Mouse (Mus musculus) forebrain, embryonic 15.5 days (tissue): Measurements from ENCODE around the gene Atp2c2. TPM values are rescaled to one million over a fixed set of nuclear protein-coding genes. Genes with fewer than 3 reads are reported as not detected.

Experiments
- ATAC-seq: fragments of 200-750 bp; cut with Nextera tagmentation; replicated peaks from 2 replicates; pipeline ENCODE4 v1.8.0; 2017; ENCODE audit warnings: mild to moderate bottlenecking, moderate TSS enrichment, moderate library complexity
- H3K27ac ChIP-seq: fragments of 300-500 bp; sonication (generic); replicated peaks from 2 replicates; pipeline ENCODE4 v1.5.1; 2015; ENCODE audit warnings: mild to moderate bottlenecking, inconsistent platforms
- H3K27me3 ChIP-seq: fragments of 300-500 bp; sonication (generic); 2 replicates; pipeline ENCODE4 v1.6.1; 2015; ENCODE audit warnings: inconsistent platforms
- H3K36me3 ChIP-seq: fragments of 300-500 bp; sonication (generic); 2 replicates; pipeline ENCODE4 v1.6.1; 2015; ENCODE audit warnings: mild to moderate bottlenecking, inconsistent platforms
- H3K4me1 ChIP-seq: fragments of 300-500 bp; sonication (generic); 2 replicates; pipeline ENCODE4 v1.6.1; 2015; ENCODE audit warnings: inconsistent platforms
- H3K4me2 ChIP-seq: fragments of 300-500 bp; sonication (generic); replicated peaks from 2 replicates; pipeline ENCODE4 v1.6.1; 2015; ENCODE audit warnings: mild to moderate bottlenecking, inconsistent platforms
- H3K4me3 ChIP-seq: fragments of 300-500 bp; sonication (generic); 2 replicates; pipeline ENCODE4 v1.5.1; 2015; ENCODE audit warnings: mild to moderate bottlenecking, inconsistent platforms
- H3K9ac ChIP-seq: fragments of 300-500 bp; sonication (generic); replicated peaks from 2 replicates; pipeline ENCODE4 v1.6.1; 2015; ENCODE audit warnings: mild to moderate bottlenecking, inconsistent platforms
- H3K9me3 ChIP-seq: fragments of 300-500 bp; sonication (generic); 2 replicates; pipeline ENCODE4 v1.6.1; 2016; ENCODE audit warnings: inconsistent platforms
- WGBS: fragments of 180-500 bp; shearing (Covaris S2); methylation state at CpG from one replicate; pipeline ENCODE4 v1.1.7; 2015; ENCODE audit warnings: mixed read lengths; 5-methylcytosine and 5-hydroxymethylcytosine counted together
- polyA plus RNA-seq: library from polyadenylated mRNA; unstranded; fragments of >200 nt; fragmentation: Nextera tagmentation; extraction: Ambion mirVana; gene quantifications from 2 replicates; pipeline ENCODE4 v1.2.1, GENCODE M21; 2015

Atp2c2 gene
- 0.09 TPM in 1 of 2 replicates, not detected in the other for polyA plus RNA-seq

GRCm38 (mm10) chr8:119699549-119700134 is at the start of gene Atp2c2:
Gene Atp2c2, plus strand, starts transcription at chr8:119700009.
- Histone ChIP-seq H3K9me3 (no peaks in the 10 kb centered on the region), H3K4me1 (peaks cover 5% of the 10 kb centered on the region; the same call in 1 of the 2 replicates)
- 1% methylated on average over 26 of the region's 26 CpGs for WGBS

GRCm38 (mm10) chr8:119651324-119651723 is 48.5 kb upstream of the Atp2c2 start:
- no peak overlapping the region for H3K27ac ChIP-seq
- H3K4me1 ChIP-seq, result no peaks in the 10 kb centered on the region
- no peak overlapping the region for H3K9ac ChIP-seq
- H3K27me3 ChIP-seq, result no peaks in the 10 kb centered on the region
- no peak for ATAC-seq
- 73% methylated on average over 2 of the region's 2 CpGs for WGBS
- H3K4me3 ChIP-seq, result no peak overlapping the region
- H3K4me2 ChIP-seq, result no peak overlapping the region
- no peaks in the 10 kb centered on the region for H3K36me3 ChIP-seq
- no peaks in the 10 kb centered on the region for H3K9me3 ChIP-seq

More at GRCm38 (mm10) chr8:119699549-119700134, at the start of gene Atp2c2:
- Histone ChIP-seq H3K4me3 (no peak within 1 kb of the TSS), H3K4me2 (no peak within 1 kb of the TSS), H3K36me3 (no peaks in the 10 kb centered on the region), H3K27ac (no peak within 1 kb of the TSS), H3K27me3 (peaks cover 35% of the 10 kb centered on the region), H3K9ac (no peak within 1 kb of the TSS)
- no peak for ATAC-seq

- 68% methylated on average over 5 of the region's 5 CpGs for WGBS
- H3K4me1 ChIP-seq, result no peaks in the 10 kb centered on the region
- ATAC-seq, result no peak
- no peak overlapping the region for H3K4me3 ChIP-seq
- H3K27me3 ChIP-seq, result no peaks in the 10 kb centered on the region
- no peak overlapping the region for H3K27ac ChIP-seq
- no peaks in the 10 kb centered on the region for H3K36me3 ChIP-seq
- H3K4me2 ChIP-seq, result no peak overlapping the region
- H3K9ac ChIP-seq, result no peak overlapping the region
- no peaks in the 10 kb centered on the region for H3K9me3 ChIP-seq
Measured at GRCm38 (mm10) chr8:119656709-119657464, 42.9 kb upstream of the Atp2c2 start.

GRCm38 (mm10) chr8:119661081-119661480 is 38.7 kb upstream of the Atp2c2 start:
- Histone ChIP-seq H3K9ac (no peak overlapping the region), H3K36me3 (no peaks in the 10 kb centered on the region), H3K27ac (no peak overlapping the region), H3K4me1 (no peaks in the 10 kb centered on the region), H3K4me2 (no peak overlapping the region), H3K4me3 (no peak overlapping the region), H3K9me3 (no peaks in the 10 kb centered on the region), H3K27me3 (no peaks in the 10 kb centered on the region)
- 8% methylated on average over 9 of the region's 9 CpGs for WGBS
- no peak for ATAC-seq

- no peaks in the 10 kb centered on the region for H3K9me3 ChIP-seq
- no peak overlapping the region for H3K9ac ChIP-seq
- no peak overlapping the region for H3K4me3 ChIP-seq
- H3K36me3 ChIP-seq, result no peaks in the 10 kb centered on the region
- H3K27ac ChIP-seq, result no peak overlapping the region
- H3K4me1 ChIP-seq, result no peaks in the 10 kb centered on the region
- 64% methylated on average over 6 of the region's 6 CpGs for WGBS
- no peak for ATAC-seq
- H3K27me3 ChIP-seq, result no peaks in the 10 kb centered on the region
- H3K4me2 ChIP-seq, result no peak overlapping the region
Measured at GRCm38 (mm10) chr8:119661892-119662291, 37.9 kb upstream of the Atp2c2 start.

- H3K9me3 ChIP-seq, result no peaks in the 10 kb centered on the region
- no peaks in the 10 kb centered on the region for H3K4me1 ChIP-seq
- H3K27me3 ChIP-seq, result no peaks in the 10 kb centered on the region
- no peak overlapping the region for H3K9ac ChIP-seq
- no peak overlapping the region for H3K4me3 ChIP-seq
- H3K36me3 ChIP-seq, result no peaks in the 10 kb centered on the region
- no peak for ATAC-seq
- 69% methylated on average over 11 of the region's 11 CpGs for WGBS
- H3K27ac ChIP-seq, result no peak overlapping the region
- H3K4me2 ChIP-seq, result no peak overlapping the region
Measured at GRCm38 (mm10) chr8:119663440-119663839, 36.4 kb upstream of the Atp2c2 start.

GRCm38 (mm10) chr8:119665270-119665669 is 34.5 kb upstream of the Atp2c2 start:
- Histone ChIP-seq H3K9ac (no peak overlapping the region), H3K27me3 (no peaks in the 10 kb centered on the region), H3K36me3 (no peaks in the 10 kb centered on the region), H3K27ac (no peak overlapping the region), H3K4me1 (no peaks in the 10 kb centered on the region), H3K4me3 (no peak overlapping the region), H3K4me2 (no peak overlapping the region), H3K9me3 (no peaks in the 10 kb centered on the region)
- no peak for ATAC-seq
- WGBS, result 75% methylated on average over 6 of the region's 6 CpGs

- H3K4me2 ChIP-seq, result no peak within 1 kb of the TSS
- H3K36me3 ChIP-seq, result no peaks in the 10 kb centered on the region
- no peak for ATAC-seq
- 19% methylated on average over 14 of the region's 14 CpGs for WGBS
- no peak within 1 kb of the TSS for H3K9ac ChIP-seq
- H3K9me3 ChIP-seq, result no peaks in the 10 kb centered on the region
- no peaks in the 10 kb centered on the region for H3K4me1 ChIP-seq
- no peak within 1 kb of the TSS for H3K4me3 ChIP-seq
- no peaks in the 10 kb centered on the region for H3K27me3 ChIP-seq
- H3K27ac ChIP-seq, result no peak within 1 kb of the TSS
Measured at GRCm38 (mm10) chr8:119666219-119666951, 33.4 kb upstream of the Atp2c2 start, which contains the start of gene Wfdc1. Gene Wfdc1, plus strand, starts transcription at chr8:119666365.

- Histone ChIP-seq H3K9ac (no peak overlapping the region), H3K4me3 (no peak overlapping the region), H3K27ac (no peak overlapping the region), H3K4me2 (no peak overlapping the region), H3K36me3 (no peaks in the 10 kb centered on the region), H3K9me3 (no peaks in the 10 kb centered on the region), H3K27me3 (no peaks in the 10 kb centered on the region), H3K4me1 (no peaks in the 10 kb centered on the region)
- 46% methylated on average over 9 of the region's 9 CpGs for WGBS
- no peak for ATAC-seq
Measured at GRCm38 (mm10) chr8:119668447-119668846, 31.4 kb upstream of the Atp2c2 start.

GRCm38 (mm10) chr8:119669284-119669683 is 30.5 kb upstream of the Atp2c2 start:
- Histone ChIP-seq H3K27ac (no peak overlapping the region), H3K4me2 (no peak overlapping the region), H3K9ac (no peak overlapping the region), H3K36me3 (no peaks in the 10 kb centered on the region), H3K9me3 (no peaks in the 10 kb centered on the region), H3K4me3 (no peak overlapping the region), H3K27me3 (no peaks in the 10 kb centered on the region), H3K4me1 (no peaks in the 10 kb centered on the region)
- ATAC-seq, result no peak
- 61% methylated on average over 12 of the region's 12 CpGs for WGBS

- Histone ChIP-seq H3K27me3 (no peaks in the 10 kb centered on the region), H3K4me2 (no peak overlapping the region), H3K9me3 (no peaks in the 10 kb centered on the region), H3K4me3 (no peak overlapping the region), H3K9ac (no peak overlapping the region), H3K36me3 (no peaks in the 10 kb centered on the region), H3K4me1 (no peaks in the 10 kb centered on the region), H3K27ac (no peak overlapping the region)
- 63% methylated on average over 16 of the region's 16 CpGs for WGBS
- ATAC-seq, result no peak
Measured at GRCm38 (mm10) chr8:119670419-119671091, 29.3 kb upstream of the Atp2c2 start.
